Mouse (Mus musculus) E14TG2a.4 (cell line): ENCODE results near the gene Bank1.

Experiments used
- CTCF ChIP-seq: conservative IDR thresholded peaks from 2 replicates; pipeline ENCODE4 v1.5.1; 2014; ENCODE audit warnings: low read length
- NANOG ChIP-seq: IDR thresholded peaks from 2 replicates; pipeline ENCODE4 v1.6.1; 2014; ENCODE audit warnings: borderline replicate concordance, low read length, mixed read lengths

- TF ChIP-seq CTCF: no peak
- no peak for TF ChIP-seq NANOG
Measured at GRCm38 (mm10) chr3:136024876-136025275, 301.0 kb downstream of the Bank1 start.
